Mouse (Mus musculus) liver, embryonic 16.5 days (tissue): ENCODE data around the gene Arl15. TPM values are rescaled to one million over a fixed set of nuclear protein-coding genes. Genes with fewer than 3 reads are reported as not detected.
"Not testable (repeated sequence)": the region's sequence is repeated elsewhere in the genome, so short reads cannot be mapped to it uniquely, and the experiment has no call there.

ENCODE experiments used
- ATAC-seq: fragments of 200-750 bp; cut with Nextera tagmentation; 2 replicates; pipeline ENCODE4 v1.8.0; 2017; ENCODE audit warnings: low read depth, mild to moderate bottlenecking, moderate number of reproducible peaks, moderate library complexity
- H3K27ac ChIP-seq: fragments of 300-500 bp; sonication (generic); 2 replicates; pipeline ENCODE4 v1.5.1; 2014; ENCODE audit warnings: mild to moderate bottlenecking, low read length
- H3K27me3 ChIP-seq: fragments of 300-500 bp; sonication (generic); 2 replicates; pipeline ENCODE4 v1.6.1; 2014; ENCODE audit warnings: low read depth, low read length, mixed read lengths; ENCODE audit not compliant: control insufficient read depth, insufficient read depth
- H3K36me3 ChIP-seq: fragments of 300-500 bp; sonication (generic); 2 replicates; pipeline ENCODE4 v1.6.1; 2014; ENCODE audit warnings: mild to moderate bottlenecking; ENCODE audit not compliant: control insufficient read depth, insufficient read depth
- H3K4me1 ChIP-seq: fragments of 300-500 bp; sonication (generic); 2 replicates; pipeline ENCODE4 v1.6.1; 2014; ENCODE audit warnings: low read depth, low read length, mixed read lengths; ENCODE audit not compliant: control insufficient read depth
- H3K4me2 ChIP-seq: fragments of 300-500 bp; sonication (generic); 2 replicates; pipeline ENCODE4 v1.6.1; 2014; ENCODE audit warnings: low read depth, low read length, mixed read lengths
- H3K4me3 ChIP-seq: fragments of 300-500 bp; sonication (generic); 2 replicates; pipeline ENCODE4 v1.5.1; 2014; ENCODE audit warnings: low read depth, mild to moderate bottlenecking, low read length
- H3K9ac ChIP-seq: fragments of 300-500 bp; sonication (generic); 2 replicates; pipeline ENCODE4 v1.6.1; 2014; ENCODE audit warnings: low read depth, low read length
- H3K9me3 ChIP-seq: fragments of 300-500 bp; sonication (generic); replicated peaks from 2 replicates; pipeline ENCODE4 v1.6.1; 2016; ENCODE audit warnings: low read length; ENCODE audit not compliant: control insufficient read depth
- WGBS: fragments of 180-500 bp; shearing (Covaris S2); extraction: QIAGEN DNeasy Blood & Tissue Kit; methylation state at CpG from one replicate; pipeline ENCODE4 v1.1.7; 2014; ENCODE audit not compliant: insufficient replicate concordance; 5-methylcytosine and 5-hydroxymethylcytosine counted together
- polyA plus RNA-seq: library from polyadenylated mRNA; unstranded; fragments of >200 nt; fragmentation: Nextera tagmentation; extraction: Ambion mirVana; gene quantifications from 2 replicates; pipeline ENCODE4 v1.2.1, GENCODE M21; 2015

Arl15 gene
- polyA plus RNA-seq, 1 experiment from 2014 or later, result 2.9 TPM

DNA sequence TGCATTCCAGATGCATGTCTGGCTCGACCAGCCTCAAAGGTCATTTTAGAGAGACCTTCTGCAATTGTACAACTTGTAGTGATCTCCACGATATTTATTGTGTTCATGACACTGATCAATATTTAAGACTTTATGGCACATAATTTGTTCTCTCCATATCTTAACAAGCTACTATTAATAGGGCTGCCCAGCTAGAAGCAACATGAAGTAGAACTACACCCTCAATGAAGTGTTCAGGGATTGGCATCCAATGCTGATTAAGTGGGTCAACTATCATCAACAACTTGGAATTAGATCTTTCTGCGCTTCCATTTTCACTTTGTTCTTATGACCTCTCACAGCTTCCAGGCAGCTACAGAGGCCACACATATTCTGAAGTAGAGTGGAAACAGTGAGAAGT, 24.5 kb upstream of the Arl15 start:
- ATAC-seq, result no peak
- Histone ChIP-seq H3K4me1 (no peaks in the 10 kb centered on the region), H3K9ac (no peak overlapping the region), H3K9me3 (no peaks in the 10 kb centered on the region), H3K4me2 (no peak overlapping the region), H3K27me3 (no peaks in the 10 kb centered on the region), H3K36me3 (no peaks in the 10 kb centered on the region), H3K27ac (no peak overlapping the region), H3K4me3 (no peak overlapping the region)
- 65% methylated on average over 3 of the region's 3 CpGs for WGBS

DNA sequence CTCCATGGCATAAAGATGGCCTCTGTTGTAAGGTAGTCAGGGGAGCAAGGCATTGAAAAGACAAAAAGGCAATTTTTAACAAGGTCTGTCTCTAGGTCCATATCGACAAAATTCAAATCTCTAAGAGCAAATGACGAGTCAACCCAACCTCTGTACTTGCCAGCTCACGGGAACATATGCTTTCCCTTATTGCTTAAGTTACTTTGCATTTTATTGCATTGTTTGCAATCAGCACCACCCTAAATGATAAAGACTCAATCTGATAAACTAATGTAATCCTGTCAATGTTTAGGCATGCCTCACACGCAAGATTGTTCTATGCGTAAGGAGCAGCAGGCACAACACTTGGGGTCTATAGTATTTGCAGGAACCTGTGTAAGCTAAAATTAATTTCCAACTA, 24.0 kb upstream of the Arl15 start:
- WGBS, result 79% methylated on average over 5 of the region's 5 CpGs
- no peak overlapping the region for H3K27ac ChIP-seq

DNA sequence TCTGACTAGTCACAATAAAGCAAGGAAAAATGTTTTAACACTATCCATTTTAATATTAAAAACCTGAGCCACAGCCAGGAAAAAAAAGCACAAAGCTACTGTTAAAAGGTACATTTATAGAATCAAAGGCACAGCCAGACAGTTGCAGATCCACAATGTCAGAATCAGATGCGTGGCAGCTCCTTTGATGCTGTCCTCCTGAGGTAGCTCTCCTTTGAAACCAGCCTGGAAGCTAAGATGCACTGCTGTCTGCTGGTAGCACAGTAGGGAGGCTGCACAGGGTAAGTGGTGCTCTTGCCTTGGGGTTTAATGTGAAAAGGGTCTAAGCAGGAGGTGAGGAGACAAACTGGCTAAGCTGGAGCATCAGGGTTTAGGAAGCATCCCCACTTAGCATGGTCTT, 23.0 kb upstream of the Arl15 start:
- WGBS, result 34% methylated on average over 1 of the region's 1 CpGs
- no peak overlapping the region for H3K9ac ChIP-seq

More for the DNA sequence above, 24.0 kb upstream of the Arl15 start:
- Histone ChIP-seq H3K4me3 (no peak overlapping the region), H3K4me1 (no peaks in the 10 kb centered on the region), H3K27me3 (no peaks in the 10 kb centered on the region), H3K9me3 (no peaks in the 10 kb centered on the region), H3K4me2 (no peak overlapping the region), H3K9ac (no peak overlapping the region), H3K36me3 (no peaks in the 10 kb centered on the region)
- no peak for ATAC-seq

DNA sequence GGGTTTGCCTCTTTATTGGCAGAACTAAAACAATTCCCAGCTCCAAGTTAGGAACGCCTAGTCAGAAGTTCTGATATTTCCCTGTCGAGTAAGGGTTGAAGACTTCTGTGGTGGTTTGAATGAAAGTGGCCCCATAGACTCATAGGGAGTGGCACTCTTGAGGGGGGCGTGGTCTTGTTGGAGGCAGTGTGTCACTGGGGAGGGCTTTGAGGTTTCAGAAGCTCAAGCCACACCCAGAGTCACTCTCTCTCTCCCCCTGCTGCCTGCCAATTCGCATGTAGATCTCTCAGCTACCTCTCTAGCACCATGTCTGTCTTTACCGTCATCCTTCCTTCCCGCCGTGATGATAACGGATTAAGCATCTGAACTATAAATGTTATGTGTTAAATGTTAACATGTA, 19.5 kb upstream of the Arl15 start:
- Histone ChIP-seq H3K4me2 (no peak overlapping the region), H3K36me3 (no peaks in the 10 kb centered on the region), H3K27ac (no peak overlapping the region), H3K9me3 (no peaks in the 10 kb centered on the region), H3K27me3 (no peaks in the 10 kb centered on the region), H3K4me3 (no peak overlapping the region), H3K4me1 (no peaks in the 10 kb centered on the region), H3K9ac (no peak overlapping the region)
- no peak for ATAC-seq
- 82% methylated on average over 8 of the region's 8 CpGs for WGBS

More for the DNA sequence above, 23.0 kb upstream of the Arl15 start:
- Histone ChIP-seq H3K4me2 (no peak overlapping the region), H3K4me3 (no peak overlapping the region), H3K27ac (no peak overlapping the region), H3K36me3 (no peaks in the 10 kb centered on the region), H3K4me1 (no peaks in the 10 kb centered on the region), H3K27me3 (no peaks in the 10 kb centered on the region), H3K9me3 (no peaks in the 10 kb centered on the region)
- no peak for ATAC-seq

DNA sequence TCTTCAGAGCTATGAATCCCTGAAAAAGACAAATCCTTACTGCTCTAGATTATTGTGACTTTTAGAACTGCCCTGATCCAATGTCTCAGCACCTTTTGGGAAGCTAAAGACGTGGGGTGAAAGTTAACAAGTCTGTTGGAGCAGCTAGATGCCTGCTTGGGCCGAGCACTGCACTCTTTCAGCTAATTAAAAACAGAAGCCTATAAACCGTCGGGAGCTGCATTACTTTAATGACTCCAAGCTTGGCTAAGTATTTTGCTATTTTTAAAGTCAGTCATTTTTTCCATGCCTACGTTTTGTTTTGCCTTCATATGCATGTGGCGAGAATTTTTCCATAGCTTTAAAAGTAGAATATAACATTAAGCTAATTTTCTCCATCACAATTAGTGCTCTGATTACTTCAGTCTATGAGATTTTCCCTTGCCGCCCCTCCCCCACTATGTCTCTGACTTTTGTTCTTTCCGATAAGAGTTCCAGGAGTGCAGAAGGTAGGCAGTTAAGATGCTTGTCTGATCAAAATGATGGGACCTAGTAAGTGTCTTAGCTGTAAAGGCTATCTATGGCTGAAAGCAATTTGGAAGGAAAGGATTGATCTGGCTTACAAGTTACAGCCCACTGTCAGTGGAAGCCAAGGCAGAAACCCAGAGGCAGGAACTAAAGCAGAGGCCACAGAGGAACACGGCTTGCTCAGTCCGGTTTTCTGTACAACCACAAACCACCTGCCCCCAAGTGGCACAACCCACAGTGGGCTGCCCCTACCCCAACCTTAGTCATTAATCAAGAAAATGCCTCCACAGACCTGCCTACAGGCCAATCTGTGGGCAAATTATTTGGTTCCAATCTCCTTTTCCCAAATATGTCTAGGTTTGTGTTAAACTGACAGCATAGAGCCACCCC, 18.8 kb upstream of the Arl15 start:
- no peak overlapping the region for H3K27ac ChIP-seq
- H3K4me1 ChIP-seq, result no peaks in the 10 kb centered on the region
- H3K4me2 ChIP-seq, result no peak overlapping the region
- WGBS, result 67% methylated on average over 10 of the region's 10 CpGs
- H3K9ac ChIP-seq, result no peak overlapping the region
- H3K9me3 ChIP-seq, result no peaks in the 10 kb centered on the region
- ATAC-seq, result no peak
- H3K27me3 ChIP-seq, result no peaks in the 10 kb centered on the region
- H3K4me3 ChIP-seq, result no peak overlapping the region
- H3K36me3 ChIP-seq, result no peaks in the 10 kb centered on the region

DNA sequence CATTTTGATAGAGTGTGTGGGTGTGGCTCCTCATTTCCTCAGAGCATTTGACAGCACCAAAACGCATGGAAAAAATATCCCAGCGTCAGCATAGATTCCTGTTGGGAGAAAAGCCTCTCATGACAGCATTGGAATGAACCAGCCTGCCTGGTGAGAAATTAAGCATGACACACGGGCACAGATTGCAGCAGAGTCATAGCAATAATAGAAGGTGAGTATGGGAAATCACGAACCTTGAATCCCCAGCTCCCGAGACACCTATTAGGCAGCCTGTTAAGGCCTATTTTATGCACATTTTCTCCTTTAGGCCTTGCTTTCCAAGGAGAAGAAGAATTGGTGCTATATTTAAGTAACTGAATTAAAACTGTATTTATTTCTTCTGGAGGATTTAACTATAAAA, 8.5 kb upstream of the Arl15 start:
- WGBS, result 80% methylated on average over 5 of the region's 5 CpGs
- no peak overlapping the region for H3K9ac ChIP-seq
- no peak overlapping the region for H3K4me2 ChIP-seq
- no peaks in the 10 kb centered on the region for H3K9me3 ChIP-seq
- ATAC-seq, result no peak
- H3K36me3 ChIP-seq, result no peaks in the 10 kb centered on the region
- H3K4me1 ChIP-seq, result no peaks in the 10 kb centered on the region
- H3K4me3 ChIP-seq, result no peak overlapping the region
- H3K27me3 ChIP-seq, result no peaks in the 10 kb centered on the region
- H3K27ac ChIP-seq, result no peak overlapping the region

DNA sequence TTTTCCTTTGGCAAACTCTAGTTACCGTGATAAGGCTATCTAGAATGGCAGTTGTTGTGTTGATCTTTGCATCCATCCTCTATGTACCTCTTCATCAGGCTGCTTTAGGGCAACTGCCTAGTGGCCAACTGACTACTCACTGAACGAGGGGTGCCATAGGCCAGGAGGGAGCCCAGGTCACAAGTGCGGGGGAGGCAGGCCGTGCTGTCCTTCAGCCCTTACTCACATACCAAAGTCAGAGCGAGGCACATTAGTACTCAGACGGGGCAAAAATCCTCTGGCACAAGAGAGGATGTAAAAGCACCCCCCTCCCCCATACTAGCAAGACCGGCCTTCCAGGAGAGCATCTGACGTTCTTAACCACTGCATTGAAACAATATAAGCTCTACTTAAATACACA, 7.2 kb upstream of the Arl15 start:
- ATAC-seq, result no peak
- H3K27me3 ChIP-seq, result no peaks in the 10 kb centered on the region
- H3K9ac ChIP-seq, result no peak overlapping the region
- H3K4me1 ChIP-seq, result no peaks in the 10 kb centered on the region
- no peak overlapping the region for H3K4me2 ChIP-seq
- no peaks in the 10 kb centered on the region for H3K9me3 ChIP-seq
- no peak overlapping the region for H3K27ac ChIP-seq
- H3K4me3 ChIP-seq, result no peak overlapping the region
- H3K36me3 ChIP-seq, result no peaks in the 10 kb centered on the region
- WGBS, result 60% methylated on average over 8 of the region's 8 CpGs

DNA sequence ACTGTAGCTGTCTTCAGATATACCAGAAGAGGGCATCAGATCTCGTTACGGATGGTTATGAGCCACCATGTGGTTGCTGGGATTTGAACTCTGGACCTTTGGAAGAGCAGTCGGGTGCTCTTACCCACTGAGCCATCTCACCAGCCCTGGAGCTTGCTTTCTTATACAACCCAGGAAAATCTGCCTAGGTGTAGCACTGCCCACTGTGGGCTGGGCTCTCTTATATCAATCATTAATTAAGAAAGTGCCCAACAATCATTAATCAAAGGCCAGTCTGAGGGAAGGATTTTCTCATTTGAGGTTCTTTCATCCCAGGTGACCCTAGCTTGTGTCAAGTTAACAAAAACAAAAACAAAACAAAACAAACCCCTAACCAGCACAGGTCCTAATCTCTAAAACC, 4.3 kb upstream of the Arl15 start:
- not testable (repeated sequence) for H3K9me3 ChIP-seq, H3K9ac ChIP-seq, ATAC-seq, H3K4me2 ChIP-seq, H3K27me3 ChIP-seq, H3K27ac ChIP-seq, H3K4me3 ChIP-seq, H3K4me1 ChIP-seq, H3K36me3 ChIP-seq
- 61% methylated on average over 1 of the region's 3 CpGs for WGBS

DNA sequence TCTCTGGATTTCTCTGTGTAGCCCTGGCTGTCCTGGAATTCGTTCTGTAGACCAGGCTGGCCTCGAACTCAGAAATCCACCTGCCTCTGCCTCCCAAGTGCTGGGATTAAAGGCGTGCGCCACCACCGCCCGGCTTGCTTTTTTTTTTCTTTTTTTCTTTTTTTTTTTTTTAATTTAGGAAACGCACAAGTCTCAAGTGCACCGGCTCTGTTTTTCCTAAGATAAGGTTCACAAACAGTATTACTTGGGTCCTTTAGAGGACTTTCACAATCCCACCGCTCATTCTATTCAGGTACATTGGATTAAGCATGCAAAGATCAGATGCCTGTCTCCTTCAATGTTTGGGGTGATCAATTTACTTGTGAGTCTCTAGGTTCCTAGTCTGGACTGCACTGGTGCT, 668 bp upstream of the Arl15 start:
- H3K4me2 ChIP-seq, result peak overlapping the region; percentile 95
- H3K4me1 ChIP-seq, result peaks cover 20% of the 10 kb centered on the region
- no peaks in the 10 kb centered on the region for H3K9me3 ChIP-seq
- peak overlapping the region; percentile 88 for H3K9ac ChIP-seq
- H3K36me3 ChIP-seq, result no peaks in the 10 kb centered on the region
- H3K27ac ChIP-seq, result peak overlapping the region; percentile 81
- no peak for ATAC-seq
- WGBS, result 42% methylated on average over 9 of the region's 9 CpGs
- no peaks in the 10 kb centered on the region for H3K27me3 ChIP-seq
- H3K4me3 ChIP-seq, result peak overlapping the region; percentile 91
